Mouse (Mus musculus) liver, embryonic 11.5 days (tissue): ENCODE data around the gene Gpr26. TPM values are rescaled to one million over a fixed set of nuclear protein-coding genes. Genes with fewer than 3 reads are reported as not detected.

Experiments
- ATAC-seq: fragments of 200-750 bp; cut with Nextera tagmentation; replicated peaks from 2 replicates; pipeline ENCODE4 v1.8.0; 2017; ENCODE audit warnings: moderate number of reproducible peaks, mild to moderate bottlenecking, moderate TSS enrichment, moderate library complexity; ENCODE audit not compliant: low FRiP score
- DNase-seq: peaks from one replicate; pipeline ENCODE4 v3.0.0-alpha.2; 2017; ENCODE audit warnings: low spot score
- H3K27ac ChIP-seq: fragments of 300-500 bp; sonication (generic); 2 replicates; pipeline ENCODE4 v1.5.1; 2014; ENCODE audit warnings: mild to moderate bottlenecking, low read depth, low read length, control low read depth
- H3K27me3 ChIP-seq: fragments of 300-500 bp; sonication (generic); replicated peaks from 2 replicates; pipeline ENCODE4 v1.6.1; 2014; ENCODE audit warnings: low read length, mixed read lengths; ENCODE audit not compliant: control insufficient read depth, insufficient read depth
- H3K36me3 ChIP-seq: fragments of 300-500 bp; sonication (generic); 2 replicates; pipeline ENCODE4 v1.6.1; 2014; ENCODE audit warnings: mild to moderate bottlenecking, low read length, moderate library complexity, mixed read lengths; ENCODE audit not compliant: control insufficient read depth, insufficient read depth
- H3K4me1 ChIP-seq: fragments of 300-500 bp; sonication (generic); replicated peaks from 2 replicates; pipeline ENCODE4 v1.6.1; 2014; ENCODE audit warnings: low read length, mixed read lengths; ENCODE audit not compliant: control insufficient read depth, insufficient read depth
- H3K4me2 ChIP-seq: fragments of 300-500 bp; sonication (generic); 2 replicates; pipeline ENCODE4 v1.6.1; 2014; ENCODE audit warnings: mild to moderate bottlenecking, control low read depth, moderate library complexity
- H3K4me3 ChIP-seq: fragments of 300-500 bp; sonication (generic); 2 replicates; pipeline ENCODE4 v1.5.1; 2014; ENCODE audit warnings: low read depth, low read length, control low read depth
- H3K9ac ChIP-seq: fragments of 300-500 bp; sonication (generic); 2 replicates; pipeline ENCODE4 v1.6.1; 2014; ENCODE audit warnings: low read depth, low read length, control low read depth
- H3K9me3 ChIP-seq: fragments of 300-500 bp; sonication (generic); 2 replicates; pipeline ENCODE4 v1.6.1; 2016; ENCODE audit warnings: low read length, inconsistent platforms, mixed read lengths; ENCODE audit not compliant: control insufficient read depth
- WGBS: fragments of 180-500 bp; shearing (Covaris S2); extraction: QIAGEN DNeasy Blood & Tissue Kit; methylation state at CpG from one replicate; pipeline ENCODE4 v1.1.7; 2014; 5-methylcytosine and 5-hydroxymethylcytosine counted together
- polyA plus RNA-seq: library from polyadenylated mRNA; unstranded; fragments of >200 nt; fragmentation: Nextera tagmentation; extraction: Ambion mirVana; gene quantifications from 2 replicates; pipeline ENCODE4 v1.2.1, GENCODE M21; 2014

Gene Gpr26
- polyA plus RNA-seq, 1 experiment from 2014 or later = not detected

GRCm38 (mm10) chr7:131966916-131967494 is 745 bp downstream of the Gpr26 start:
- Histone ChIP-seq H3K27me3 (peaks cover 35% of the 10 kb centered on the region), H3K9me3 (no peaks in the 10 kb centered on the region), H3K4me1 (no peaks in the 10 kb centered on the region), H3K4me2 (no peak overlapping the region; the same call in 1 of the 2 replicates), H3K9ac (no peak overlapping the region), H3K4me3 (peak overlapping the region; percentile 17; the same call in 1 of the 2 replicates), H3K27ac (no peak overlapping the region), H3K36me3 (no peaks in the 10 kb centered on the region)
- WGBS = 10% methylated on average over 57 of the region's 57 CpGs
- ATAC-seq = no peak
- DNase-seq = no peak

- H3K27ac ChIP-seq = no peak overlapping the region
- DNase-seq (no peak), ATAC-seq (no peak)
- H3K9ac ChIP-seq = no peak overlapping the region
- 28% methylated on average over 3 of the region's 3 CpGs for WGBS
- H3K9me3 ChIP-seq = no peaks in the 10 kb centered on the region
- no peaks in the 10 kb centered on the region for H3K4me1 ChIP-seq
- H3K36me3 ChIP-seq = no peaks in the 10 kb centered on the region
- H3K4me3 ChIP-seq = no peak overlapping the region
- no peak overlapping the region for H3K4me2 ChIP-seq
- H3K27me3 ChIP-seq = peaks cover 32% of the 10 kb centered on the region
These were observed 4.0 kb downstream of the Gpr26 start for GRCm38 (mm10) chr7:131970255-131970654.

GRCm38 (mm10) chr7:131975867-131976266 is 9.6 kb downstream of the Gpr26 start:
- Histone ChIP-seq H3K9ac (no peak overlapping the region), H3K9me3 (no peaks in the 10 kb centered on the region), H3K4me1 (no peaks in the 10 kb centered on the region), H3K27ac (no peak overlapping the region), H3K27me3 (no peaks in the 10 kb centered on the region), H3K4me3 (no peak overlapping the region), H3K36me3 (no peaks in the 10 kb centered on the region), H3K4me2 (no peak overlapping the region)
- WGBS = 65% methylated on average over 6 of the region's 6 CpGs
- ATAC-seq (no peak), DNase-seq (no peak)

GRCm38 (mm10) chr7:131978609-131979008 is 12.3 kb downstream of the Gpr26 start:
- Histone ChIP-seq H3K4me3 (no peak overlapping the region), H3K9me3 (no peaks in the 10 kb centered on the region), H3K4me1 (no peaks in the 10 kb centered on the region), H3K27me3 (no peaks in the 10 kb centered on the region), H3K36me3 (no peaks in the 10 kb centered on the region), H3K9ac (no peak overlapping the region), H3K4me2 (no peak overlapping the region), H3K27ac (no peak overlapping the region)
- DNase-seq = no peak
- WGBS = 88% methylated on average over 11 of the region's 11 CpGs
- no peak for ATAC-seq

- Histone ChIP-seq H3K4me3 (no peak overlapping the region), H3K9me3 (no peaks in the 10 kb centered on the region), H3K27ac (no peak overlapping the region), H3K36me3 (no peaks in the 10 kb centered on the region), H3K4me2 (no peak overlapping the region), H3K27me3 (no peaks in the 10 kb centered on the region), H3K4me1 (no peaks in the 10 kb centered on the region), H3K9ac (no peak overlapping the region)
- WGBS = 23% methylated on average over 6 of the region's 6 CpGs
- DNase-seq = no peak
- no peak for ATAC-seq
These were observed 22.8 kb downstream of the Gpr26 start for GRCm38 (mm10) chr7:131989056-131989455.

DNA sequence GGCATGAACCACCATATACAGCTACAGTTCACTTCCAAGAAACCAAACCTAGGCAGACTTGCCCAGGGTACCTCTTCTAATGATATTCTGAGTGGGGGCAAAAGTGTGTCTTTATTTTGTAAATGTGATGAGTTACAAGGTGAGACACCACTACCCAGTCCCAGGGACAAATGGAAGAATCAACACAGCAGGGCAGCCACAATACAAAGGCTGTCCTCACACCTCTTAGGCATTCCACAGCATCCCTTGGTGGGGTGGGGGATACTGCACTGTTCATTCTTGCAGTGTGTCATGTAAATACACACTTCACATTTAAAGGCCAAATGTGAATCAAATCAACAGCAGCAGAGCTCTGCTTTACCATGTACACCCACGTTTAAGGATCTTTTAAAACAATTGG is 26.0 kb downstream of the Gpr26 start:
- ATAC-seq (no peak), DNase-seq (no peak)
- Histone ChIP-seq H3K27ac (no peak overlapping the region), H3K4me1 (no peaks in the 10 kb centered on the region), H3K4me3 (no peak overlapping the region), H3K4me2 (no peak overlapping the region), H3K9me3 (no peaks in the 10 kb centered on the region), H3K27me3 (no peaks in the 10 kb centered on the region), H3K36me3 (no peaks in the 10 kb centered on the region), H3K9ac (no peak overlapping the region)
- 37% methylated on average over 1 of the region's 1 CpGs for WGBS

GRCm38 (mm10) chr7:131992873-131993272 is 26.6 kb downstream of the Gpr26 start:
- no peaks in the 10 kb centered on the region for H3K4me1 ChIP-seq
- no peaks in the 10 kb centered on the region for H3K27me3 ChIP-seq
- no peak overlapping the region for H3K9ac ChIP-seq
- no peaks in the 10 kb centered on the region for H3K9me3 ChIP-seq
- H3K27ac ChIP-seq = no peak overlapping the region
- no peak overlapping the region for H3K4me2 ChIP-seq
- DNase-seq (no peak), ATAC-seq (no peak)
- WGBS = 61% methylated on average over 3 of the region's 3 CpGs
- H3K4me3 ChIP-seq = no peak overlapping the region
- no peaks in the 10 kb centered on the region for H3K36me3 ChIP-seq

DNA sequence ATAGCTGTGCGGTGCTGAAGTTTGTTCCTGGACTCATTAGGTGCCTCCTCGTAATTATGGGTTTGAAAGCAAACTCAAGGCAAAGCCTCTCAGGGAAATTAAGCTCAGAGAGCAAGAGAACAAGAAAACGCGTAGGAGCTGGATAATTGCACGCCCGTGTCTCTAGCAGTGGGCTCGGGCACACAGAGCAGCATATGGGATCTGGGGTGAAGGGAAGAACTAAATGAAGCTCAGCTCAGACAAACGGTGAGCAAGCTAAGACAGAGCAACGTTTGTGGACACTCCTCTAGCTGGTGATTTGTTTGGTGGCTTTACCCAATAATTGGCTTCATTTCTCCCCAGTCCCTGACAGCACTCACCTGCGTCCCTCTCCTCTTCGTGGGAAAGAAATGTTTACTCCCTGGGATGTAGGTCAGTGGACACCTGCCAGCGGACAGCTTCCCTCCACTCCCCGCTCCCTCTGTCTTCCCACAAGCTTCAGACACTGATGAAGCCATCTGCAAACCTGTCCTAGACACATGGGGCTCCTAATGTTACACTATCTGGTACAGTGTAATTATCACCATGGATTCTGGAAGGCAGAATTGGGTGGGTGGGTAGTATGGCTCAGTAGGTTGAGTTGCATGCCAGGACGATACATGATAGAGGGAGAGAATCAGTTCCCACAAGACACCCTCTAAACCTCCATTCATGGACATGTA is 39.9 kb downstream of the Gpr26 start:
- no peak overlapping the region for H3K4me3 ChIP-seq
- no peak overlapping the region for H3K27ac ChIP-seq
- no peaks in the 10 kb centered on the region for H3K36me3 ChIP-seq
- no peak for ATAC-seq
- WGBS = 79% methylated on average over 14 of the region's 14 CpGs
- DNase-seq = no peak
- no peak overlapping the region for H3K9ac ChIP-seq
- H3K4me2 ChIP-seq = no peak overlapping the region
- H3K9me3 ChIP-seq = no peaks in the 10 kb centered on the region
- no peaks in the 10 kb centered on the region for H3K4me1 ChIP-seq
- H3K27me3 ChIP-seq = no peaks in the 10 kb centered on the region

DNA sequence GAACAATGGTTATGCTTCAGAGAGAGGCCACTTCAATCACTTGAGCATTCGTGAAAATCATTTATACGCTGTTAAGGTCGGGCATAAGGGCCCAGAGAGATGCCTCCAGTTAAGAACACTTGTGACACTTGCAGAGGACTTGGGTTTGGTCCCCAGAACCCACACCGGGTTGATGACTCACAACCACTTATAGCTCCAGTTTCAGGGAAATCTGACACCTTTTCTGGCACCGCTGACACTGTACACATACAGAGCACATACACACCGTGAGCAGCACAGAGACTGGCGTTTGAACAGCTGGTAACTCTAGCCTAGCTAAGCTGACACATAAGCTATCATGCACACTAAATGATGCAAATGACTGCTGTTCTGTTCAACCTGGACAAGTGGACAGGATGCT is 42.7 kb downstream of the Gpr26 start:
- Histone ChIP-seq H3K4me1 (no peaks in the 10 kb centered on the region), H3K4me2 (no peak overlapping the region), H3K4me3 (no peak overlapping the region), H3K27me3 (no peaks in the 10 kb centered on the region), H3K27ac (no peak overlapping the region), H3K9me3 (no peaks in the 10 kb centered on the region), H3K36me3 (no peaks in the 10 kb centered on the region), H3K9ac (no peak overlapping the region)
- ATAC-seq (no peak), DNase-seq (no peak)
- 76% methylated on average over 7 of the region's 7 CpGs for WGBS
